Mouse (Mus musculus) liver, adult 2 months (tissue): Measurements from ENCODE around the gene Twistnb.

Experiments used
- CTCF ChIP-seq: fragments of 200-500 bp; IDR thresholded peaks from 2 replicates; pipeline ENCODE4 v1.5.1; 2011; ENCODE audit warnings: low read depth, low read length, control low read depth
- POLR2A ChIP-seq: fragments of 200-500 bp; IDR thresholded peaks from 2 replicates; pipeline ENCODE4 v1.6.1; 2011; ENCODE audit warnings: low read length, control low read depth; ENCODE audit not compliant: insufficient read depth; ENCODE audit errors: extremely low read depth

DNA sequence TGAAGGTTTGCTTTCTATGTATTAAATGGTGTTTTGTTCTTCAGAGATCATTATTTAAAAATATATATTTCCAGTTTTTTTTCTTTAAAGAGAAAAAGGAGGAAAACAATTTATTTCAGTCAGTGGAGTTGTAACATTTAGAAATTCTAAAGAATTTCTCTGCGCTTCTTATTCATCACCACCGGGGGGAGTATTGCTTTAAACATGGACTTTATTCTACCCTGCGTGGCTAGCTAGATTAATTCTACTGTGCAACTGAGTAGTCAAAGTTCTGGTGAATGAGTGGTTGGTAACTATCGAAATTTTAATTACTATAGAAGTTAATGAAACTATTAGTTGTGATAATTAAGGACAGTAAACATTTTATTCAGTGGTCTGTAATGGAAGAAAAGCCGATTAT lies 51.5 kb downstream of the Twistnb start:
- TF ChIP-seq CTCF (no peak), POLR2A (no peak)
